Mouse (Mus musculus) stomach, embryonic 16.5 days (tissue): Measurements from ENCODE around the gene Smad1. TPM values are rescaled to one million over a fixed set of nuclear protein-coding genes. Genes with fewer than 3 reads are reported as not detected.
"Not testable (repeated sequence)": the region's sequence is repeated elsewhere in the genome, so short reads cannot be mapped to it uniquely, and the experiment has no call there.

Experiments used
- ATAC-seq: fragments of 200-750 bp; cut with Nextera tagmentation; 2 replicates; pipeline ENCODE4 v1.8.0; 2017; ENCODE audit warnings: moderate number of reproducible peaks, moderate TSS enrichment; ENCODE audit not compliant: insufficient read depth, low FRiP score
- H3K27ac ChIP-seq: fragments of 300-500 bp; sonication (generic); 2 replicates; pipeline ENCODE4 v1.5.1; 2014; ENCODE audit warnings: low read length
- H3K27me3 ChIP-seq: fragments of 300-500 bp; sonication (generic); 2 replicates; pipeline ENCODE4 v1.6.1; 2014; ENCODE audit warnings: low read length, control low read depth, mixed read lengths; ENCODE audit not compliant: control insufficient read depth, insufficient read depth
- H3K36me3 ChIP-seq: fragments of 300-500 bp; sonication (generic); 2 replicates; pipeline ENCODE4 v1.6.1; 2014; ENCODE audit warnings: low read length; ENCODE audit not compliant: control insufficient read depth, insufficient read depth
- H3K4me1 ChIP-seq: fragments of 300-500 bp; sonication (generic); 2 replicates; pipeline ENCODE4 v1.6.1; 2014; ENCODE audit warnings: low read length, control low read depth, mixed read lengths; ENCODE audit not compliant: control insufficient read depth, insufficient read depth
- H3K4me2 ChIP-seq: fragments of 300-500 bp; sonication (generic); 2 replicates; pipeline ENCODE4 v1.6.1; 2014; ENCODE audit warnings: low read depth, low read length, mixed read lengths
- H3K4me3 ChIP-seq: fragments of 300-500 bp; sonication (generic); replicated peaks from 2 replicates; pipeline ENCODE4 v1.5.1; 2014; ENCODE audit warnings: mild to moderate bottlenecking, low read length
- H3K9ac ChIP-seq: fragments of 300-500 bp; sonication (generic); 2 replicates; pipeline ENCODE4 v1.6.1; 2014; ENCODE audit warnings: low read length
- H3K9me3 ChIP-seq: fragments of 300-500 bp; sonication (generic); replicated peaks from 2 replicates; pipeline ENCODE4 v1.6.1; 2016; ENCODE audit warnings: low read length, control low read depth; ENCODE audit not compliant: control insufficient read depth
- WGBS: fragments of 180-500 bp; shearing (Covaris S2); extraction: QIAGEN DNeasy Blood & Tissue Kit; methylation state at CpG from one replicate; pipeline ENCODE4 v1.1.7; 2014; 5-methylcytosine and 5-hydroxymethylcytosine counted together
- polyA plus RNA-seq: library from polyadenylated mRNA; unstranded; fragments of >200 nt; fragmentation: Nextera tagmentation; extraction: Ambion mirVana; gene quantifications from 2 replicates; pipeline ENCODE4 v1.2.1, GENCODE M21; 2015

Smad1 gene
- 33.0 and 37.4 TPM in 2 replicates for polyA plus RNA-seq

- Histone ChIP-seq H3K4me2 (peak within 1 kb of the TSS; percentile 75), H3K9ac (peak within 1 kb of the TSS; percentile 97), H3K27ac (peak within 1 kb of the TSS; percentile 97), H3K9me3 (no peaks in the 10 kb centered on the region), H3K36me3 (no peaks in the 10 kb centered on the region), H3K27me3 (no peaks in the 10 kb centered on the region), H3K4me3 (peak within 1 kb of the TSS; percentile 91), H3K4me1 (peaks cover 13% of the 10 kb centered on the region)
- ATAC-seq: peak; percentile 94
- under 1% methylated on average over 77 of the region's 80 CpGs for WGBS
Measured at GRCm38 (mm10) chr8:79398994-79399650, at the start of gene Smad1. Gene Smad1 (minus strand): TSS chr8:79399518.

- no peak overlapping the region for H3K27ac ChIP-seq
- no peaks in the 10 kb centered on the region for H3K27me3 ChIP-seq
- H3K4me2 ChIP-seq: no peak overlapping the region
- no peaks in the 10 kb centered on the region for H3K9me3 ChIP-seq
- H3K36me3 ChIP-seq: no peaks in the 10 kb centered on the region
- no peak for ATAC-seq
- WGBS: 56% methylated on average over 10 of the region's 10 CpGs
- H3K4me1 ChIP-seq: no peaks in the 10 kb centered on the region
- H3K4me3 ChIP-seq: no peak overlapping the region
- H3K9ac ChIP-seq: no peak overlapping the region
Measured at GRCm38 (mm10) chr8:79447260-79447853, 48.0 kb upstream of the Smad1 start.

DNA sequence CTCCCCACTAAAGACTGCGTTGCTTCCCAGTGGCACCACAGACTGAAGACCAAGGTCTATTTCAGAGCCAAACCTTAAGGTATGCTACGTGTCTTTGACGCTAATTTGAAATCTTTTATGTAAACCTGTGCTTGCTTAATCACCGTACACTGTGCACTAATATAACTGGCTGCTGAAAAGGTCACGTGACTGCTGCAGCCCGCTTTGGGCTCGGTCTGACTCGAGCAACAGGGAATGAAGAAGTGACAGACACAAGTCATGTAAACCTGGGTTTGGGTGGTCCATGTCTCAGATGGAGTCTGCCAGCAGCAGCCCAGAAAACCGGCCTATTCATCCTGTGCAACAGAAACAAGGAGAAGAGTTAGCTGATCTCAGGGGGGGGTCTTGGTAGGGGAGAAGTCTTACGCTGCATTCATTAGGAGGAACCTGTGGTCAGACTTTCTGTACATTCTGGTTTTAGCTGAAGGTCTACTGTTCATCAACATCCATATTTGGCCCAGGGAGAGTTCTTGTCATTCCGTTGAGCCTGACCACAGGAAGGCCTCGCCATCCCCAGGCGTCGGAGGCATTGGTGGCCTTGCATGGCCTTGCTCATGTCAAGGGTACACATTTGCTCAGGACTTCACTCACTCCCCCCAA, 44.3 kb upstream of the Smad1 start:
- no peak overlapping the region for H3K4me3 ChIP-seq
- no peaks in the 10 kb centered on the region for H3K9me3 ChIP-seq
- H3K9ac ChIP-seq: no peak overlapping the region
- H3K27me3 ChIP-seq: no peaks in the 10 kb centered on the region
- H3K27ac ChIP-seq: no peak overlapping the region
- no peak for ATAC-seq
- no peaks in the 10 kb centered on the region for H3K36me3 ChIP-seq
- 77% methylated on average over 14 of the region's 14 CpGs for WGBS
- H3K4me2 ChIP-seq: no peak overlapping the region
- no peaks in the 10 kb centered on the region for H3K4me1 ChIP-seq

GRCm38 (mm10) chr8:79433953-79434500, 34.7 kb upstream of the Smad1 start:
- no peak for ATAC-seq
- Histone ChIP-seq H3K36me3 (no peaks in the 10 kb centered on the region), H3K4me3 (no peak overlapping the region), H3K27me3 (no peaks in the 10 kb centered on the region), H3K4me2 (no peak overlapping the region), H3K27ac (no peak overlapping the region), H3K9ac (no peak overlapping the region), H3K9me3 (no peaks in the 10 kb centered on the region), H3K4me1 (no peaks in the 10 kb centered on the region)
- WGBS: 56% methylated on average over 4 of the region's 4 CpGs

GRCm38 (mm10) chr8:79414907-79415306, 15.6 kb upstream of the Smad1 start:
- WGBS: 64% methylated on average over 5 of the region's 5 CpGs
- no peak for ATAC-seq
- no peak overlapping the region for H3K4me2 ChIP-seq

GRCm38 (mm10) chr8:79410501-79410900, 11.2 kb upstream of the Smad1 start:
- H3K4me2 ChIP-seq: no peak overlapping the region
- H3K4me3 ChIP-seq: no peak overlapping the region
- H3K36me3 ChIP-seq: no peaks in the 10 kb centered on the region
- no peak overlapping the region for H3K27ac ChIP-seq
- H3K4me1 ChIP-seq: no peaks in the 10 kb centered on the region
- no peak overlapping the region for H3K9ac ChIP-seq
- H3K27me3 ChIP-seq: no peaks in the 10 kb centered on the region
- WGBS: 63% methylated on average over 1 of the region's 1 CpGs
- H3K9me3 ChIP-seq: 0 out of 2 replicates have a peak, but pooled peaks cover 4% of the 10 kb centered on the region
- no peak for ATAC-seq

More at GRCm38 (mm10) chr8:79414907-79415306, 15.6 kb upstream of the Smad1 start:
- H3K4me3 ChIP-seq: no peak overlapping the region
- H3K36me3 ChIP-seq: no peaks in the 10 kb centered on the region
- no peaks in the 10 kb centered on the region for H3K4me1 ChIP-seq
- H3K27ac ChIP-seq: no peak overlapping the region
- H3K27me3 ChIP-seq: no peaks in the 10 kb centered on the region
- no peak overlapping the region for H3K9ac ChIP-seq
- H3K9me3 ChIP-seq: no peaks in the 10 kb centered on the region

DNA sequence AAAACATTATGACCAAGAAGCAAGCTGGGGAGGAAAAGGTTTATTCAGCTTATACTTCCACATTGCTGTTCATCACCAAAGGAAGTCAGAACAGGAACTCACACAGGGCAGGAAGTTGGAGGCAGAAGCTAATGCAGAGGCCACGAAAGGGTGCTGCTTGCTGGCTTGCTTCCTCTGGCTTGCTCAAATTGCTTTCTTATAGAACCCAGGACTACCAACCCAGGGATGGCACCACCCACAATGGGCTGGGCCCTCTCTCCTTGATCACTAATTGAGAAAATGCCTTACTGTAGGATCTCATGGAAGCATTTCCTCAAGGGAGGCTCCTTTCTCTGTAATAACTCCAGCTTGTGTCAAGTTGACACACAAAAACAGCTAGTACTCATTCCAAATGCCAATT, 8.0 kb upstream of the Smad1 start:
- 71% methylated on average over 1 of the region's 1 CpGs for WGBS

GRCm38 (mm10) chr8:79404895-79405557, 5.7 kb upstream of the Smad1 start:
- Histone ChIP-seq H3K9ac (no peak overlapping the region; the same call in 1 of the 2 replicates), H3K9me3 (0 out of 2 replicates have a peak, but pooled peaks cover 4% of the 10 kb centered on the region), H3K27me3 (no peaks in the 10 kb centered on the region), H3K36me3 (no peaks in the 10 kb centered on the region), H3K27ac (peak overlapping the region; percentile 59), H3K4me1 (no peaks in the 10 kb centered on the region), H3K4me2 (peak overlapping the region; percentile 5), H3K4me3 (no peak overlapping the region)
- peak; percentile 75; the same call in 1 of the 2 replicates for ATAC-seq
- 40% methylated on average over 6 of the region's 6 CpGs for WGBS

More for the DNA sequence above, 8.0 kb upstream of the Smad1 start:
- H3K4me1 ChIP-seq, H3K4me2 ChIP-seq, ATAC-seq, H3K36me3 ChIP-seq, H3K4me3 ChIP-seq, H3K27ac ChIP-seq, H3K9me3 ChIP-seq, H3K9ac ChIP-seq, H3K27me3 ChIP-seq: not testable (repeated sequence)
